Mouse (Mus musculus): ENCODE data around the gene Xaf1. TPM values are rescaled to one million over a fixed set of nuclear protein-coding genes. Genes with fewer than 3 reads are reported as not detected.
"Not testable (repeated sequence)": the region's sequence is repeated elsewhere in the genome, so short reads cannot be mapped to it uniquely, and the experiment has no call there.

The Xaf1 gene
- total RNA-seq, 2 experiments from 2014 or later: 3.5 to 6.9 TPM

GRCm38 (mm10) chr11:72308982-72309381 lies 7.6 kb downstream of the Xaf1 start:
- no peak for DNase-seq
- intact Hi-C loops (cut with DNase I): no loop called here

DNA sequence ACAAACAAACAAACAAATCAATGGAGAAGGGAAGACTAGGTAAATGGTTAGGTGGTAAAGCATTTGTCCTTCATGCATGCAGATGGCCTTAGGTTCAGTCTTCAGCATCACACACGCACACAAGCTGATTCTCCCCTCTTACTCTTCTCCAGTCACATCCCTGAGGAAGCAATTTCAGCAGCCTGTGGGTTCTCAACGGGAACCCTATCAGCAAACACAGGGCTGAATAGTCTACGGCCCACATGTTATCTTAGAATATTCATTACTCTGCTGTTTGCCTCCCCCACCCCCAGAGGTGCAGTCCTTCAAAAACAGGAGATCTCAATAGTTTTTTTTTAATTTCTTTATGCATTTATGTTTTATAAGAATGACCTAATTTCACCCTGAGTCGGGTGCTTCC lies 9.1 kb downstream of the Xaf1 start:
- no peak for DNase-seq
- intact Hi-C loops (cut with DNase I): no loop called here

DNA sequence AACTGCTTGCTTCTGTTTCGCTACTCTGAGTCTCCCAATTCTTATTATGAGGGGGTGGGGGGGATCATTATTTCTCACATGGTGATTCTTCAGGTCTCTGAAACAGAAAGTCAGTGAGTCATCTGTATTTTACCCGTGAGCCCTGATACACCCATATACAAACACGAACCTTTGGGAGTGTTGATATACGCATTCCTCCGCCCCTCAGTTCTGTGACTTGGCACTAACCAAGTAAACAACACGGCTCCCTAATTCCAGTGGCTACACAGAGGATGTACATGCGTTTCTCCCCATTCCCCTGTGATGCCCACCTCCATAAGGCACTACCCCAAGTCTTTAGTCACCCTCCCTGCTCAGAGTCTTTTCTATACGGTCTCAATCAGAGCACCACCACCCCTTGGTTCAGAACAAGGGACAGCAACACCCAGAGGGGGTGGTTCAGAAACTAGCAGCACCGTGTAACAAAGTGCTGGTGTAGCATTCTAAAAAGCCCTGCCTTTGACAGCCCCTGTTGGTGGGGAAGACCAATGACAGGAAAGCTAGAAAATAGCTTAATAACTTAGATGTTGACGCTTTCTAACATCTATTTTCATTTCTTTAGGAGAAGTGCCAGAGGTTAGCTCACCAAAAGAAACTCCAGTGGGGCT lies 10.0 kb downstream of the Xaf1 start:
- intact Hi-C loops (cut with DNase I): no loop called here
- no peak for DNase-seq

DNA sequence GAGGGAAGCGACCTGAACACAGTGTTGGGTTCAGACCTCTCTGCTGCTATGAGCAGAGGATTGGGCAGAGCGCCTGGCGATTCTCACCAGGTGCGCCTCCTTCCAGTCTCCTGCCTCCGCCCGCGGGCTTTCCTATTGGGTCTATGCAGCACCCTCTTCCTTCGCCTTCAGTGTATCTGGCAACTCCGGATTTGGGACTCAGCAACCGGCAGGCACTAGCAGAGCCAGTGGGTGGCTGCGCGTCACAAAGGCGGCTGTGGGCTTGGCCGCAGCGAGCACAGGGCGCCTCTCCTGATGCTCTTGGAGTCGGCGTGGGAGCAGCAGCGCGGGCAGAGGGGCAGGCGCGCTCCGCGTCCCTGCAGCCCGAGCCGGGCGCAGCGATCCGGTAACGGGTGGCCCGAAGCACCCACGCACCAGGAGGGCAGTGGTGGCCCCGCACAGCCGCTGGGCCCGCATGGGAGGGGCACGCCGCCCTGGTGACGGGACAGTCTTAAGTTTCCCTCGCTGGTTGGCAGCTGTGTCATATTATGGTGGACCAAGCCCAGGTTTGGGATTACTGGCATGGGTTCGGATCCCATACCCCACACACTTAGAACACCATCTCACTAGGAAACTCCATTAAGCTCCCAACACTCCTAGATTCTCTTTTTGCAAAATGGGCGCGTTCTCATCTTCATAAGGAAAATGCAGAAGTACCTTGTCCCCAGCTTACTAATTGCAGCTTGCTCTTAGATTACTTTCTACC lies 12.9 kb downstream of the Xaf1 start, which contains the start of gene Fbxo39:
Fbxo39 (plus strand) TSS at position 294 of the 745 bp plus-strand sequence.
- intact Hi-C loops (cut with DNase I): no loop called here
- no peak for DNase-seq

- no peak for DNase-seq
- intact Hi-C loops (cut with DNase I): no loop called here
Observed at GRCm38 (mm10) chr11:72318026-72318425, 16.6 kb downstream of the Xaf1 start.

GRCm38 (mm10) chr11:72324431-72324830 lies 23.0 kb downstream of the Xaf1 start:
- intact Hi-C loops (cut with DNase I): loop anchor here (2.0 kb wide), 1 partner anchor 100 kb away; no protein-coding TSS in a partner anchor
- DNase-seq: no peak

- DNase-seq: no peak
- intact Hi-C loops (cut with DNase I): loop anchor here (2.0 kb wide), 1 partner anchor 101 kb away; no protein-coding TSS in a partner anchor
Observed at GRCm38 (mm10) chr11:72325701-72326100, 24.3 kb downstream of the Xaf1 start.

DNA sequence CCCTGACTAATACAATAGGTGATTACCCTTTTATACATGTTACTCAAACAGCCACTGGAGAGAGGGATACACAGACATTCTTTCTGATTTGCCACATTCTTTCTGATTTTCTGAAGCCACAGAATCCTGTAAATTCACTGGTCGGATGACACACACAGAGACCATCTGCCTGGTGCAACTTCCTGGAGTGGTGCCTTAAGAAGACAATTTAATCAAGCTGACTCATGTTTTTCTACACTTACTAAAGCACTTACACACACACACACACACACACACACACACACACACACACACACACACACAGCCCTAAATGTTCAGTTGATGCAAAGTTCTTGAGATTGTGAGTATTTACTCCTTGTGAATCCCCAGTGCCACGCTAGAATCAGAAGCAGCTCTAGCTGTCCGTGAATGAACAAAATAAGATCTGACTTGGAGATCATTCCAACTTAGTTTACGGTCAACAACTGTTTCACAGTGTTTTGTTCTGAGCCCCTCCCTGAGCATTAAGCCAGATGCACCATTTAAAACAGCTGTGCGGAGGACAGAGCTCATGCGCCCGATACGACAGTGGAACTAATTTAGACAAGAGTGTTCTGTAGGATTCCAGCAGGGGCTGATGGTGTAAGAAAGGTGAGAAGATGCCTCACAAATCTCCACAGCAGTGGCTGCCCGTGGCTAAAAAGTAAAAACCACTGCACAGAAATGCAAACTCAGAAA lies 31.7 kb downstream of the Xaf1 start:
- DNase-seq: no peak
- intact Hi-C loops (cut with DNase I): no loop called here

DNA sequence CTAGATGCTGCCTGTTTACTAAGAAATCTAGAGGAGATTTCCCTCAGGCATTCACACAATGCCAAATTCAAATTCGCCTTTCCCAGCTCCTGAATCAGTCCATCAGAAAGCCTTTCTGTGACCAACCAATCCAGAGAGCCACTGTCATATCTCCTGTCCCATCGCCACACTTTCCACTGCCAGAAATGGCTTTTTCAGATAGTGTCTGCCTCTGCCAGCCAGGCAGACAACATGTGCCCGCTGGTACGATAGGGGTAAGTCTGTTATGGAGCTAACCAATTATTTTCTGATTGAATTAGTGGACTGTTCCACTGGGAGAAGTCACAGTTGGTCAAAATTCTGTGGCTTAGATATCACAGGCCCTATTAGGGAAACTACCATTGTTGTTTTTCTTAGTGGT lies 33.2 kb downstream of the Xaf1 start:
- no peak for DNase-seq
- intact Hi-C loops (cut with DNase I): no loop called here

DNA sequence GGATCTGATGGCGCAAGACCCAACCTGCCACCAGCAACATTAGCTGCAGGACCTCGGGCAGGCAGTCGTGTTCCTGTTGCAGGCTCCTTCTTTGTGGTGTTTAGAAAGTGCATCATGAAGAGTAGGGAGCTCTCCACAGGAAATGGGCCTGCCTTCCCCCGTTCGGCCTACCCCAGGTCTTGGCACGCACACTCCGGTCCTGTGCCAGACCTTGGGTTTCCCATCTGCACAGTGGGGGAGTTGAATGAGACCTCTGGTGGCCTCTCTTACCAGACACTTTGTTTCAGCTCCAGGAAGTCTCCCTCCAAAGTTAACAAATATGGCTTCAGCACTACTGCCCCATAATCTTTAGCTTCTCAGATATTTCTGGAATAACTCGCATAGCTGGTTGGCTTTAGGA lies 35.3 kb downstream of the Xaf1 start:
- DNase-seq: no peak
- intact Hi-C loops (cut with DNase I): no loop called here

- no peak for DNase-seq
- intact Hi-C loops (cut with DNase I): no loop called here
Observed at GRCm38 (mm10) chr11:72338437-72338871, 37.0 kb downstream of the Xaf1 start.

DNA sequence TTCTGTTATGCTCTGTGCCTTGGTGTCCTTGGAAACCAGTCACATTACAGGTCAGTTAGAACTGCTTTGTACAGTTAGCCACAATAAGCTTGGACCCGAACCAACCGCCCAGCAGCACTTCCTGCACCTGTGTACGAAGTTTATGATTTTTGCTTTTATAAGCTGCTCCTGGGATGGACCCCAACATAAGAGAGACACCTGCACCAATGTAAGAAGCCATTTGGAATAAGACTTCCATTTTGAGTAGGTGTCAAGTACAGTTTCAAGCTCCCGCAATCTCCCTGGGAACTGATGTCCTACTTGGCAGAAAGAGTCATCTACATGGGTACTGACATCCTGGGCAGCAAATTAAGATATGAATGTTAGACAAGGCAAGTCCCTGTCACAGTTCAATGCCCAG lies 38.3 kb downstream of the Xaf1 start:
- intact Hi-C loops (cut with DNase I): loop anchor here (5.0 kb wide), 1 partner anchor 228 kb away; no protein-coding TSS in a partner anchor
- DNase-seq: no peak

GRCm38 (mm10) chr11:72342549-72343237 lies 41.3 kb downstream of the Xaf1 start:
- DNase-seq: peak; percentile 35 to 42
- intact Hi-C loops (cut with DNase I): loop anchor here (5.0 kb wide), 1 partner anchor 225 kb away; no protein-coding TSS in a partner anchor

DNA sequence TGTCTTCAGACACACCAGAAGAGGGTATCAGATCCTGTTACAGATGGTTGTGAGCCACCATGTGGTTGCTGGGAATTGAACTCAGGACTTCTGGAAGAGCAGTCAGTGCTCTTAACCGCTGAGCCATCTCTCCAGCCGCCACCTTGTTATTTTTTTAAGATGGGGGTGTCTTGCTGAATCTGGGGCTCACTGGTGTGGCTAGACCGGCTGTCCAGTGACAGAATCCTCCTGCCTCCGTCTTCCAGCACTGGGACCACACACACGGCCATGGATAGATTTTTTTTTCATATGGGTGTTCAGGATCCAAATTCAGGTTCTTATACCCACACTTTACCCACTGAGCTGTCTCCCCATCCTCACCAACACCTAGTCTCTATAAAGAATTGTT lies 41.8 kb downstream of the Xaf1 start:
- DNase-seq: not testable (repeated sequence)
- intact Hi-C loops (cut with DNase I): loop anchor here (5.0 kb wide), 1 partner anchor 224 kb away; no protein-coding TSS in a partner anchor

- intact Hi-C loops (cut with DNase I): loop anchor here (5.0 kb wide), 1 partner anchor 223 kb away; no protein-coding TSS in a partner anchor
- DNase-seq: peak in 1 of 2 experiments; percentile 42
Observed at GRCm38 (mm10) chr11:72343904-72344303, 42.5 kb downstream of the Xaf1 start.

DNA sequence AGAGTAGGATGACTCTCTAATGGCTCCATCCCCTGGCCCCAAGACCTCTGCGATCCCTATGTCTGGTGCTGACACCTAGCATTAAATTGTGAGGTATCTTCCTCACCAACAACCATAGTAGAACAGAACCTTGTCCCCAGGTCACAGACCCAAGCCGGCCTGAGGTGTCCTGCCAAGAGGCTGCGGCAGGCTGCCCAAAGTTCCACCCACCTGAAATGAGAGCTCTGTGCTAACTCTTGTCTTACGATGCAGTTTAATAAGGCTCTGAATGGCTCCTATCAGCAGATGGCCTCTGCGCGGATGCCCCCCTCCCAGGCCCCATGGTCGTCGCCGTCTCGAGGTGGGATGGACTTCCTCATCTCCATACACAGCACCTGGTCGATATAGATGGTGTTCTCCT lies 43.1 kb downstream of the Xaf1 start:
- intact Hi-C loops (cut with DNase I): loop anchor here (5.0 kb wide), 1 partner anchor 223 kb away; no protein-coding TSS in a partner anchor

GRCm38 (mm10) chr11:72348563-72348962 lies 47.1 kb downstream of the Xaf1 start:
- intact Hi-C loops (cut with DNase I): no loop called here
- no peak for DNase-seq

More for the DNA sequence above, 43.1 kb downstream of the Xaf1 start:
- no peak for DNase-seq

DNA sequence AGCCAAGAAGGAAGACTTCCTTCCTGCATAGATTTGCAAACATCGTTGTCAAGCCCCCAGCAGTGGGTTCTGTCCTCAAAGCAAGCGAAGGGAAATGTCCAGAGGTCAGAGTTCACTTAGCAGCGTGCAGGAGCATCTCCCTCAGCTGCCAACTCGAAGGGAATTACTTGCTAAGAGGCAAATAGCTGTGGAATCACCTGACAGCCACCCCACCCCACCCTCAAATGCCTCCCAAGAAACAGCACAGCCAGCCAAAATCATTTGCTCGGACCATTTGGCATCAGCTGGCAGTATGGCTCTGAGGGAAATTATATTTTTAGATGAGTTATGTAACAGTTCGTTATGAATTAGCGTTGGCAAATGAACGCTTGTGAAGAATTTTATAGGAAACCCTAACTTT lies 47.6 kb downstream of the Xaf1 start:
- intact Hi-C loops (cut with DNase I): no loop called here
- DNase-seq: no peak

DNA sequence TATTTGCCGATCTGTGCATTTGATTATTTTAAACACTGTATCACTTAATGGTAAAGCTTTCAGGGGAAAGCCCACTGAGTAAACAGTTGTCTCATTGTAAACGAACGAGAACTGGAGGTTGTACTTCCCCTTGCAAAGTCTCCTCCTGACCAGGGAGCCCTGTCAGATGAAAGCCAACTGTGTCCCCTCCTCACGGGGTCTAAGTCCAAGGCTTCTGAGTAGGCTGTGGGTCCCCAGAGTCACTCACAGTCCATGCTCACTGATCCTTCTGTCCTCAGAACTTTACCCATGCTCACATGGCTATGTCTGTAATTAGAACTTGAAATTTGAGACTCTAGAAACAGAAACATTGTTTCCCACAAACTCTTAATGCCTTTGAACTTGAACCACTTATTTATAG lies 48.2 kb downstream of the Xaf1 start:
- intact Hi-C loops (cut with DNase I): no loop called here
- no peak for DNase-seq

- intact Hi-C loops (cut with DNase I): no loop called here
Observed at GRCm38 (mm10) chr11:72352272-72352671, 50.8 kb downstream of the Xaf1 start.

More at GRCm38 (mm10) chr11:72352272-72352671, 50.8 kb downstream of the Xaf1 start:
- DNase-seq: no peak

All from gastrocnemius, postnatal 36 days (tissue).